Mouse (Mus musculus) MEL (cell line): ENCODE measurements around the gene Zswim7.

Experiments
- CTCF ChIP-seq, 3 experiments: IDR thresholded peaks in 2 of 3; conservative IDR thresholded peaks in 1 of 3; 2 replicates each; pipeline ENCODE4 v1.5.1; 2011 to 2012; ENCODE audit warnings: low read length in 3 of 3, low read depth in 2 of 3, mild to moderate bottlenecking in 2 of 3, improper control_type of control experiment in 1 of 3, inconsistent platforms in 1 of 3, mixed read lengths in 1 of 3, moderate library complexity in 1 of 3; ENCODE audit not compliant: control insufficient read depth in 1 of 3, insufficient read depth in 1 of 3, poor library complexity in 1 of 3, severe bottlenecking in 1 of 3
- ELF1 ChIP-seq: IDR thresholded peaks from 2 replicates; pipeline ENCODE4 v1.6.1; 2014; ENCODE audit warnings: low read depth, mild to moderate bottlenecking, inconsistent platforms, low read length, improper control_type of control experiment, moderate library complexity
- EP300 ChIP-seq, 2 experiments: IDR thresholded peaks; 2 replicates each; pipeline ENCODE4 v1.6.1; 2011; ENCODE audit warnings: improper control_type of control experiment in 2 of 2, low read length in 2 of 2, low read depth in 1 of 2, mild to moderate bottlenecking in 1 of 2
- HCFC1 ChIP-seq: IDR thresholded peaks from 2 replicates; pipeline ENCODE4 v1.6.1; 2012; ENCODE audit warnings: low read depth, mild to moderate bottlenecking, inconsistent platforms, low read length, improper control_type of control experiment, moderate library complexity
- MAFK ChIP-seq: IDR thresholded peaks from 2 replicates; pipeline ENCODE4 v1.6.1; 2011; ENCODE audit warnings: low read depth, mild to moderate bottlenecking, low read length, improper control_type of control experiment, borderline replicate concordance
- MYC ChIP-seq: IDR thresholded peaks from 2 replicates; pipeline ENCODE4 v1.6.1; 2011; ENCODE audit warnings: low read depth, mild to moderate bottlenecking, low read length, improper control_type of control experiment, moderate library complexity
- NRF1 ChIP-seq: IDR thresholded peaks from 2 replicates; pipeline ENCODE4 v1.6.1; 2014; ENCODE audit warnings: low read depth, mild to moderate bottlenecking, inconsistent platforms, low read length, improper control_type of control experiment, moderate library complexity; ENCODE audit not compliant: poor library complexity, insufficient read depth, severe bottlenecking
- POLR2A ChIP-seq, 2 experiments: IDR thresholded peaks; 2 replicates each; pipeline ENCODE4 v1.6.1; 2011 to 2012; ENCODE audit warnings: low read length in 2 of 2, mild to moderate bottlenecking in 2 of 2, control low read depth in 1 of 2, improper control_type of control experiment in 1 of 2, low read depth in 1 of 2, moderate library complexity in 1 of 2; ENCODE audit not compliant: control insufficient read depth in 1 of 2, insufficient read depth in 1 of 2, poor library complexity in 1 of 2
- USF1 ChIP-seq: IDR thresholded peaks from 2 replicates; pipeline ENCODE4 v1.6.1; 2014; ENCODE audit warnings: low read depth, mild to moderate bottlenecking, inconsistent platforms, low read length, improper control_type of control experiment, moderate library complexity
- ZC3H11A ChIP-seq: IDR thresholded peaks from 2 replicates; pipeline ENCODE4 v1.6.1; 2012; ENCODE audit warnings: low read depth, mild to moderate bottlenecking, inconsistent platforms, low read length, improper control_type of control experiment

GRCm38 (mm10) chr11:62217751-62218150 lies 63.4 kb downstream of the Zswim7 start:
- TF ChIP-seq HCFC1 (no peak), CTCF (IDR thresholded peaks at IDR 0.05 in 2 of 3, conservative IDR thresholded peaks at IDR 0.05 in 1 of 3; ENCODE audit: control insufficient read depth in 1 of 3, insufficient read depth in 1 of 3, low read depth in 2 of 3, low read length in 3 of 3, poor library complexity in 1 of 3, severe bottlenecking in 1 of 3) (no peak), POLR2A (IDR thresholded peaks at IDR 0.05; ENCODE audit: control insufficient read depth in 1 of 2, insufficient read depth in 1 of 2, low read depth in 1 of 2, low read length in 2 of 2, poor library complexity in 1 of 2) (no peak), ELF1 (no peak), ZC3H11A (no peak), MAFK (no peak), MYC (no peak), USF1 (no peak), EP300 (IDR thresholded peaks at IDR 0.05; ENCODE audit: low read depth in 1 of 2, low read length in 2 of 2) (no peak), NRF1 (no peak)
